Mouse (Mus musculus): Measurements from ENCODE around the gene Tac4. TPM values are rescaled to one million over a fixed set of nuclear protein-coding genes. Genes with fewer than 3 reads are reported as not detected.

Gene Tac4
- polyA plus RNA-seq, 1 experiment from 2014 or later, result not detected

DNA sequence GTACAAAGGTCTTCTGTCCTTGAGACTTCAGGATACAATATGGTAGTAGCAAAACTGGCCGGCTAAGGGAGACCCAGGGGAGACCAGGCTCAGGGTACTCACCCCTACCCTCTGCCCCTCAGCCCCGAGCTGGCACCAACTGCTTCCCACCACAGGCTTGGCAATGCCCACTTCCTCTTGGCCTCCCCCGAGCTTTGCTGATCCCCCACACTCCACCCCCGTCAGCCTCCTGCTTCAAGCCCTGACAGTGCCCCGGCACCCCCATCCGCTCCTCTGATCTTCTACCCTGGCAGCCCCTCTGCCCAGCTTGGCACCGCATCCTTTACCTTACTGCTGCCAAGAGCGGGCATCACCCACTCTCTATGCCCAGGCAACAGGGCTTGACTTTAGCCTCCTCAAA lies 7.2 kb upstream of the Tac4 start:
- H3K4me2 ChIP-seq (ENCODE audit: low read depth, low read length), result no peak overlapping the region
- no peaks in the 10 kb centered on the region for H3K9me3 ChIP-seq (replicated peaks; ENCODE audit: control insufficient read depth, low read length)
- no peak overlapping the region for H3K4me3 ChIP-seq (ENCODE audit: low read length)
- H3K36me3 ChIP-seq (ENCODE audit: control insufficient read depth, insufficient read depth), result no peaks in the 10 kb centered on the region
- peaks cover 15% of the 10 kb centered on the region for H3K4me1 ChIP-seq (ENCODE audit: control insufficient read depth, insufficient read depth, low read length)
- no peak overlapping the region for H3K9ac ChIP-seq (ENCODE audit: low read length)
- H3K27ac ChIP-seq (ENCODE audit: low read length), result no peak overlapping the region
- no peaks in the 10 kb centered on the region for H3K27me3 ChIP-seq (ENCODE audit: control insufficient read depth, insufficient read depth, low read length)
- WGBS, result 83% methylated on average over 8 of the region's 8 CpGs
- ATAC-seq (replicated peaks; ENCODE audit: extremely low read depth, insufficient read depth, low FRiP score), result no peak

DNA sequence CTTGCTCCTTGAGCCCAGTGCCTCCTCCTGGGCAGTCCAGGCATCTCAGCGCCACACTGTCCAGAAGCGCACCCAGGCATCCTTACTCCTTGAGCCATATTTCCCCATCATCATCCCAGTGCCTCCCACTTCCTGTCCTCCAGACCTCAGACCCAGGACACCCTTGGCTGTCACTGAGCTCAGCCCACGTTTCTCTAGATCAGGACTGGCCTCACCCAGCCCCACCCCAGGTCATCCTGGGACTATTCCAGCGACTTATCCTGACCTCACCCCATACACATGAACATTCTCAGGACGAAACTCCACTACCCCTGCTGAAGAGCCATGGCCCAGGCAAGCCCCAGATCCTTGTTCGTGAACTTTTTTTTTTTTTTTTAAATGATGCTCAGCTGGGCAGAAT lies 5.6 kb upstream of the Tac4 start:
- no peak overlapping the region for H3K27ac ChIP-seq (ENCODE audit: low read length)
- H3K4me2 ChIP-seq (ENCODE audit: low read depth, low read length), result no peak overlapping the region
- H3K36me3 ChIP-seq (ENCODE audit: control insufficient read depth, insufficient read depth), result no peaks in the 10 kb centered on the region
- no peak for ATAC-seq (replicated peaks; ENCODE audit: extremely low read depth, insufficient read depth, low FRiP score)
- peaks cover 7% of the 10 kb centered on the region for H3K4me1 ChIP-seq (ENCODE audit: control insufficient read depth, insufficient read depth, low read length)
- H3K4me3 ChIP-seq (ENCODE audit: low read length), result no peak overlapping the region
- H3K9me3 ChIP-seq (replicated peaks; ENCODE audit: control insufficient read depth, low read length), result no peaks in the 10 kb centered on the region
- 68% methylated on average over 6 of the region's 6 CpGs for WGBS
- no peaks in the 10 kb centered on the region for H3K27me3 ChIP-seq (ENCODE audit: control insufficient read depth, insufficient read depth, low read length)
- no peak overlapping the region for H3K9ac ChIP-seq (ENCODE audit: low read length)

DNA sequence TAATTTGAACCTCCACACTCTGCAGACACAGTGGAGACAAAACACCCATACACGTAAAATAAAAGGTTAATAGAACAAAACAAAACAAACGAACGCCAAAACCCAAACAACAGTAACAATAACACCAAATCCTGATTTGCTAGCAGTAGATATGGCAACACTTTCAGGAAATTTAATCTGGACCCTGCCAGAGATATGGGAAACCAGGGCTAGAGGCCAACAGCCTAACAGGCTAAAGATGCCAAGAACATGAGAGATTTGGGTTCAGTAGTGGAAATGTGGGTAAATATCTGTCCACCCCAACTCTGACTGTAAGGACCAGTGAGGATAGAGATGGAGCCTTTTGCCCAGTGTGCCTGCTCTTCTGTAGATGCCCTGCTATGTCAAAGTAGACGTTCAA lies 3.4 kb upstream of the Tac4 start:
- Histone ChIP-seq H3K4me1 (ENCODE audit: control insufficient read depth, insufficient read depth, low read length) (peaks cover 5% of the 10 kb centered on the region; the same call in 1 of the 2 replicates), H3K9ac (ENCODE audit: low read length) (no peak overlapping the region), H3K9me3 (replicated peaks; ENCODE audit: control insufficient read depth, low read length) (no peaks in the 10 kb centered on the region), H3K27ac (ENCODE audit: low read length) (no peak overlapping the region), H3K27me3 (ENCODE audit: control insufficient read depth, insufficient read depth, low read length) (no peaks in the 10 kb centered on the region), H3K36me3 (ENCODE audit: control insufficient read depth, insufficient read depth) (no peaks in the 10 kb centered on the region), H3K4me2 (ENCODE audit: low read depth, low read length) (peak overlapping the region; percentile 94), H3K4me3 (ENCODE audit: low read length) (no peak overlapping the region)
- ATAC-seq (replicated peaks; ENCODE audit: extremely low read depth, insufficient read depth, low FRiP score), result no peak
- 53% methylated on average over 4 of the region's 4 CpGs for WGBS

DNA sequence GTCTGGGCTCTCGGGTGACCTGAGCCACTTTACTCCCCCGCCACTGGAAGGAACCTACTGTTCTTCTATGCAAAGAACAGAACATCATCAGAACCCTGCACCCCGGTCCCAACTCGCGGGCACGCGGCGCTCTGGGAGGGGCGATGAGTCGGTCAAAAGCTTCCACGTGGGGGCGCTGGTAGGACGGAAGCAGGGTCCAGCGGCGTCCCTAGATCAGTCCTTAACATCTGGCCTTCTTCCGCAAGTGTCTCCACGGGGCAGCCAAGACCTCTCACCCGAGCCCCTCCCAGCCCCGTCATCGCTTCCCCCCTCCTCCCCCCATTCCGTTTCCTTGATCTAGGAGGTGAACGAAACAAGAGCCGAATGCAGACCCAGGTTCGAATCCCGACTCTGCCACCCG lies 2.8 kb upstream of the Tac4 start:
- peak; percentile 40 for ATAC-seq (replicated peaks; ENCODE audit: extremely low read depth, insufficient read depth, low FRiP score)
- Histone ChIP-seq H3K9ac (ENCODE audit: low read length) (peak overlapping the region; percentile 69), H3K4me1 (ENCODE audit: control insufficient read depth, insufficient read depth, low read length) (peaks cover 5% of the 10 kb centered on the region; the same call in 1 of the 2 replicates), H3K27ac (ENCODE audit: low read length) (peak overlapping the region; percentile 60), H3K4me2 (ENCODE audit: low read depth, low read length) (peak overlapping the region; percentile 94), H3K4me3 (ENCODE audit: low read length) (peak overlapping the region; percentile 58), H3K9me3 (replicated peaks; ENCODE audit: control insufficient read depth, low read length) (no peaks in the 10 kb centered on the region), H3K27me3 (ENCODE audit: control insufficient read depth, insufficient read depth, low read length) (no peaks in the 10 kb centered on the region), H3K36me3 (ENCODE audit: control insufficient read depth, insufficient read depth) (no peaks in the 10 kb centered on the region)
- 2% methylated on average over 26 of the region's 26 CpGs for WGBS

DNA sequence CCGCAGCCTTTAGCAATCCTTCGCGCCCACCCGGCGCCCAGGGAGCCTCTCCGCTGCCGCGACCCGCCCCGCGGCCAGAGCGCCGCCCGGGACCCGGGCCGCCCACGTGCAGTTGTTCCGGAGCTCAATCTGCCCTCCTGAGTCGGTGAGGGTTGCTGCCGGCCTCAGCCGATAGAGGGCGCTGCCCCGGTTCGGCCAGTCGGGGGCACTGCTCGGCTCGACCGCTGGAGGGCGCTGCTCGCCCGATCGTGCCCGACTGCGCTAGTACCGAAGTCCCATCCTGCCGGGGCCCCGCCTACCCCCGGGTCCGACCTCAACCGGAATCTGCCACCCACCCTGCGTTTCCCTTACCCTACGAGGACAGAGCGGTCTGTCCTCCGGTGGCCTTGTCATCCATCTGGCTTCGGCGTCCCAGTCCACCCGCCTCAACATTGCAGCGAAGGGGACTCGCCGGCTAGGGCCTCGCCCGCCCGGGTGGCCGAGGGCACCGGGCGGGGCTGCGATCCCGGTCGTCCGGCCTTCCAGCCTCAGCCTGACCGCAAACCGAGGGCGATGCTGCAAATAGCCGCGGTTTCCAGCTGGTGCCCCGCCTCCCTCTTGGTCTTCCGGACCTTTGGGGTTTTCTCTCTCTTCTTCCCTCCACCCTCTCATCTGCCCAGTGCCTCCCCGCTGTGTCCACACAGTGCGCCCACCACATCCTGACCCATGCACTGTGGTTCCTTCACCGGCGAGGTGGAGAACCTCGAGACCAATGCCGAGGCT lies 2.1 kb upstream of the Tac4 start:
- H3K4me3 ChIP-seq (ENCODE audit: low read length), result peak overlapping the region; percentile 58
- under 1% methylated on average over 73 of the region's 73 CpGs for WGBS
- no peaks in the 10 kb centered on the region for H3K36me3 ChIP-seq (ENCODE audit: control insufficient read depth, insufficient read depth)
- peaks cover 5% of the 10 kb centered on the region; the same call in 1 of the 2 replicates for H3K4me1 ChIP-seq (ENCODE audit: control insufficient read depth, insufficient read depth, low read length)
- peak overlapping the region; percentile 69 for H3K9ac ChIP-seq (ENCODE audit: low read length)
- peak; percentile 79 for ATAC-seq (replicated peaks; ENCODE audit: extremely low read depth, insufficient read depth, low FRiP score)
- H3K27me3 ChIP-seq (ENCODE audit: control insufficient read depth, insufficient read depth, low read length), result no peaks in the 10 kb centered on the region
- H3K4me2 ChIP-seq (ENCODE audit: low read depth, low read length), result peak overlapping the region; percentile 94
- peak overlapping the region; percentile 76 for H3K27ac ChIP-seq (ENCODE audit: low read length)
- H3K9me3 ChIP-seq (replicated peaks; ENCODE audit: control insufficient read depth, low read length), result no peaks in the 10 kb centered on the region

DNA sequence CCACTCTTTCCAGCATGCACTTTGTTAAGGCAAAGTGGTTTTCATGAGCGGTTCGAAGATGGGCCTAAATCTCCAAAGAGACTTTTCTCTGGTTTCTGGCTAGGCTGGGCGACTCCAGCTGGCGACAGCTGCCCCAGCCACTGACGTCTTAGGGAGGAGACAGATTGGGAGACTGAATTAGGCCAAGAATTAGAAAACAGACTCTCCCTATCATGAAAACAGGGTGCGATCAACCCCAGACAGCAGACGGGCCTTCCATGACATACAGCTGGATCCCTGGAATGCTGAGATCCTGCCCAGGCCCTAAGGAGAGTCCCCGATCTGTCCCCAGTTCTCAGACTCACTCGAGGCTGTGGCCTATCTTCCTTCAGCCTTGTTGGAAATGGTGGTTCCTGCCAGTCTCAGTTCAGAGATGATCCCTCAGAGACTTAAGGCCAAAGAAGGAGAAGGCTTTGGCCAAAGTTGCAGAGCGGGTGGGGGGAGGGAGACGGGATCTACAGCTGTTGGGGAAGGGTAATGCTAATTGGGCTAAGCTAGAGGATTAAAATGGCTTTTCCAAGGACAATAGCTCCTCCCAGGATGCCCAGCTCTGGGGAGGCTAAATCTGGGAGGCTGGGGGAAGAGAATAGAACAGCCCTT lies 2.6 kb downstream of the Tac4 start:
- Histone ChIP-seq H3K4me1 (ENCODE audit: control insufficient read depth, insufficient read depth, low read length) (no peaks in the 10 kb centered on the region), H3K9me3 (replicated peaks; ENCODE audit: control insufficient read depth, low read length) (no peaks in the 10 kb centered on the region), H3K9ac (ENCODE audit: low read length) (no peak overlapping the region), H3K27me3 (ENCODE audit: control insufficient read depth, insufficient read depth, low read length) (no peaks in the 10 kb centered on the region), H3K4me3 (ENCODE audit: low read length) (no peak overlapping the region), H3K36me3 (ENCODE audit: control insufficient read depth, insufficient read depth) (0 out of 2 replicates have a peak, but pooled peaks cover under 1% of the 10 kb centered on the region), H3K4me2 (ENCODE audit: low read depth, low read length) (no peak overlapping the region), H3K27ac (ENCODE audit: low read length) (no peak overlapping the region)
- no peak for ATAC-seq (replicated peaks; ENCODE audit: extremely low read depth, insufficient read depth, low FRiP score)
- WGBS, result 34% methylated on average over 11 of the region's 11 CpGs

DNA sequence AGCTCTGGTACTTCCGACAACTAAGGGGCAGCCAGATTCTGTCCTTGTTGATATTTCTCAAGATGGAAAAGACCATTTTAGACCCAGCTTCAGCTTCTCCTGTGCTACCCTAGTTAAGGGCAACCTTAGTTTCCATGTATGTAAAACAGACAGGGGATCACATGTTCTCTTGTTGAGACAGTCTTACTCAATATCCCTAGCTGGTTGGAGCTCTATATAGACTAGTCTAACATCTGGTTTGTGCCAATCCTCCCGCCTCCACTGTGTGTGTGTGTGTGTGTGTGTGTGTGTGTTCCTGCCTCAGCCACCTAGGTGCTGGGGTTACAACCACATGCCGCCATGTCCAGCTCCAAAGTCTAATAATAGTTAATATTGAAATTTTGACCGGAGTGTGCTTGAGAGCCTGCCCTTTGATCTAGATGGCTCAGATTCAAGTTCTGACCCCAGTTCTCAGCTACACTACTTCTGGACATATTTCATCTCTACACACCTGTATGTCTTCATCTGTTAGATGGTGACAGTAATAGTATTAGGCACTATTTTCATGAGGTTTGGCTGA lies 3.2 kb downstream of the Tac4 start:
- Histone ChIP-seq H3K4me3 (ENCODE audit: low read length) (no peak overlapping the region), H3K4me1 (ENCODE audit: control insufficient read depth, insufficient read depth, low read length) (no peaks in the 10 kb centered on the region), H3K36me3 (ENCODE audit: control insufficient read depth, insufficient read depth) (peaks cover 4% of the 10 kb centered on the region; the same call in 1 of the 2 replicates), H3K9ac (ENCODE audit: low read length) (no peak overlapping the region), H3K9me3 (replicated peaks; ENCODE audit: control insufficient read depth, low read length) (no peaks in the 10 kb centered on the region), H3K27me3 (ENCODE audit: control insufficient read depth, insufficient read depth, low read length) (no peaks in the 10 kb centered on the region), H3K27ac (ENCODE audit: low read length) (no peak overlapping the region), H3K4me2 (ENCODE audit: low read depth, low read length) (no peak overlapping the region)
- WGBS, result 81% methylated on average over 4 of the region's 4 CpGs
- no peak for ATAC-seq (replicated peaks; ENCODE audit: extremely low read depth, insufficient read depth, low FRiP score)

DNA sequence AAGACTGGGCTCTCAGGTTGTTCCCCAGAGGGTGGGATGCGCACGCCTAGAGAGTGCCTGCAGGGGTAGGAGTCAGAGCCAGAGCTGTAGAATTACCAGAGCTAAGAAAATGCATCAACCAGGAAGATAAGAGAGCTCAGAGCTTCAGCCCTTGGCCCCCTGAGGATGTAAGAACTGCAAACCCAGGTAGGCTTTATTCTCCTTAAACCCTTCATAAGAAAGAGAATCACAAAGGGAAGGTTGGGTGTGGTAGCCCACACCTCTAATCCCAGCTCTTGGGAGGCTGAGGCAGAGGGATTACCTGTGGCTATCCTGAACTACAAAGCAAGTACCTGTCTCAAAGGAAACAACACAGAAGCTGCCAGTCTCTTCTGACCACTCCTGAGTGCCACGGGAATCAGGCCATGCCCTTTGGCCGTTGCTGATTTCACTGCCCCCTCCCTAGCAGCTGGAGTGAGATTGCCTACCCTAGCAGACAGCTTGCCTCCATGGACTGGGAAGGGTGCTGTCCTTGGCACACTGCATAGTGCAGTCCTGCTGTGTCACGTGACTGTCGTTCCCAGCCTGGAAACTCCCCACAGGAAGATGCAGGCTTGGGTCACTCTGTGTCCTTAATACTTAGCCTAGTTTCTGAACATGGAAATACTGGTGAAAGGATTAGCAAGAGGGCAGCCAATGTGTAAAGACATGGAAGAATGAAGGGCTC lies 5.4 kb downstream of the Tac4 start:
- no peaks in the 10 kb centered on the region for H3K27me3 ChIP-seq (ENCODE audit: control insufficient read depth, insufficient read depth, low read length)
- no peak overlapping the region for H3K27ac ChIP-seq (ENCODE audit: low read length)
- no peaks in the 10 kb centered on the region for H3K4me1 ChIP-seq (ENCODE audit: control insufficient read depth, insufficient read depth, low read length)
- 45% methylated on average over 6 of the region's 6 CpGs for WGBS
- no peaks in the 10 kb centered on the region for H3K9me3 ChIP-seq (replicated peaks; ENCODE audit: control insufficient read depth, low read length)
- peak; percentile 60; the same call in 1 of the 2 replicates for ATAC-seq (replicated peaks; ENCODE audit: extremely low read depth, insufficient read depth, low FRiP score)
- no peak overlapping the region for H3K9ac ChIP-seq (ENCODE audit: low read length)
- H3K4me3 ChIP-seq (ENCODE audit: low read length), result no peak overlapping the region
- peaks cover 7% of the 10 kb centered on the region; the same call in 1 of the 2 replicates for H3K36me3 ChIP-seq (ENCODE audit: control insufficient read depth, insufficient read depth)
- H3K4me2 ChIP-seq (ENCODE audit: low read depth, low read length), result no peak overlapping the region

All from heart, embryonic 16.5 days (tissue).